Mouse (Mus musculus) stomach, postnatal 0 days (tissue): ENCODE measurements at regions not wholly inside any gene's neighbourhood (a gene's known extent, or its start where the extent isn't known, plus 50 kb on each side); places are given as distances from the start of the nearest gene placed in this dataset. TPM values are rescaled to one million over a fixed set of nuclear protein-coding genes. Genes with fewer than 3 reads are reported as not detected.

ENCODE experiments used
- ATAC-seq: fragments of 200-750 bp; cut with Nextera tagmentation; 2 replicates; pipeline ENCODE4 v1.8.0; 2017; ENCODE audit not compliant: low FRiP score, low TSS enrichment
- DNase-seq: peaks from one replicate; pipeline ENCODE4 v3.0.0-alpha.2; 2016; ENCODE audit warnings: low spot score
- H3K27ac ChIP-seq: fragments of 300-500 bp; sonication (generic); replicated peaks from 2 replicates; pipeline ENCODE4 v1.5.1; 2014; ENCODE audit warnings: mild to moderate bottlenecking, control low read depth
- H3K27me3 ChIP-seq: fragments of 300-500 bp; sonication (generic); 2 replicates; pipeline ENCODE4 v1.6.1; 2014; ENCODE audit warnings: low read length; ENCODE audit not compliant: control insufficient read depth, insufficient read depth
- H3K36me3 ChIP-seq: fragments of 300-500 bp; sonication (generic); 2 replicates; pipeline ENCODE4 v1.6.1; 2014; ENCODE audit warnings: low read length, mixed read lengths; ENCODE audit not compliant: control insufficient read depth, insufficient read depth
- H3K4me1 ChIP-seq: fragments of 300-500 bp; sonication (generic); replicated peaks from 2 replicates; pipeline ENCODE4 v1.6.1; 2014; ENCODE audit warnings: antibody characterized with exemption; ENCODE audit not compliant: control insufficient read depth, insufficient read depth
- H3K4me2 ChIP-seq: fragments of 300-500 bp; sonication (generic); replicated peaks from 2 replicates; pipeline ENCODE4 v1.6.1; 2014; ENCODE audit warnings: low read depth, mild to moderate bottlenecking, control low read depth, moderate library complexity
- H3K4me3 ChIP-seq: fragments of 300-500 bp; sonication (generic); 2 replicates; pipeline ENCODE4 v1.5.1; 2014; ENCODE audit warnings: low read depth, low read length, control low read depth
- H3K9ac ChIP-seq: fragments of 300-500 bp; sonication (generic); 2 replicates; pipeline ENCODE4 v1.6.1; 2014; ENCODE audit warnings: mild to moderate bottlenecking, low read length, control low read depth, mixed read lengths
- H3K9me3 ChIP-seq: fragments of 300-500 bp; sonication (generic); 2 replicates; pipeline ENCODE4 v1.6.1; 2016; ENCODE audit warnings: low read length; ENCODE audit not compliant: control insufficient read depth
- CTCF ChIP-seq: IDR thresholded peaks from 2 replicates; pipeline ENCODE4 v1.5.1; 2016; ENCODE audit warnings: antibody characterized with exemption, low read depth, mild to moderate bottlenecking, moderate library complexity
- EP300 ChIP-seq: optimal IDR thresholded peaks from 2 replicates; pipeline ENCODE3; 2016; ENCODE audit warnings: antibody characterized with exemption
- WGBS: fragments of 180-500 bp; shearing (Covaris S2); extraction: QIAGEN DNeasy Blood & Tissue Kit; methylation state at CpG from one replicate; pipeline ENCODE4 v1.1.7; 2014; 5-methylcytosine and 5-hydroxymethylcytosine counted together
- microRNA-seq: library from miRNA; unstranded; fragments of <30 nt; microRNA quantifications from one replicate; pipeline ENCODE4, GENCODE M21; 2016

- H3K4me1 ChIP-seq = no peaks in the 10 kb centered on the region
- 59% methylated on average over 1 of the region's 1 CpGs for WGBS
- H3K36me3 ChIP-seq = no peaks in the 10 kb centered on the region
- H3K4me2 ChIP-seq = no peak overlapping the region
- H3K27ac ChIP-seq = no peak overlapping the region
- no peak for DNase-seq
- no peak for ATAC-seq
- H3K9ac ChIP-seq = no peak overlapping the region
- TF ChIP-seq EP300 (no peak), CTCF (no peak)
- no peaks in the 10 kb centered on the region for H3K27me3 ChIP-seq
- no peaks in the 10 kb centered on the region for H3K9me3 ChIP-seq
- no peak overlapping the region for H3K4me3 ChIP-seq
These were observed 846.6 kb downstream of the Tlr4 start for GRCm38 (mm10) chr4:67673961-67674360.

DNA sequence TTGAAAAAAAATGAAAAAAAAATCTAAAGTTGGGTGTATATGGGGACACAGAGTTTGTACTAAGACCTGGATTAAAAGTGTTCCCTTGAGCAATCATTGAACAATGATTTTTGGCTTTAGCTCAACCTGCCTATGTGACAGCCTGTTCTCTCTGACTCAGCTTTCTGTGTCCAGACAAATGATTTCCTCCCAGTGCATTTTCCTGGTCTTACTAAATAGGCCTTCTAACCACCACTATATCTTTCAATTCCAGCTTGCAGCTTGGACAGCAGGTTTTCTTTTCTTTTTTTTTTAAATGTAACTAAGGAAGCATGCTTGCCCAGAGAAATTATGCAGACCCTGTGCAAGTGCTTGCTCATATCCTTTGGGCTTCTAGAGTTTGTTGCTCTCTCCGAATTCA, 850.2 kb downstream of the Tlr4 start:
- no peaks in the 10 kb centered on the region for H3K36me3 ChIP-seq
- DNase-seq (no peak), ATAC-seq (no peak)
- H3K9ac ChIP-seq = no peak overlapping the region
- H3K4me1 ChIP-seq = no peaks in the 10 kb centered on the region
- no peak for TF ChIP-seq CTCF
- TF ChIP-seq EP300 = no peak
- H3K27me3 ChIP-seq = no peaks in the 10 kb centered on the region
- no peaks in the 10 kb centered on the region for H3K9me3 ChIP-seq
- no peak overlapping the region for H3K27ac ChIP-seq
- no peak overlapping the region for H3K4me2 ChIP-seq
- H3K4me3 ChIP-seq = no peak overlapping the region
- 70% methylated on average over 1 of the region's 1 CpGs for WGBS

GRCm38 (mm10) chr4:67698438-67698837, 871.1 kb downstream of the Tlr4 start:
- H3K36me3 ChIP-seq = no peaks in the 10 kb centered on the region
- H3K9me3 ChIP-seq = no peaks in the 10 kb centered on the region
- no peak overlapping the region for H3K4me2 ChIP-seq
- H3K4me1 ChIP-seq = no peaks in the 10 kb centered on the region
- no peak overlapping the region for H3K4me3 ChIP-seq
- no peak for TF ChIP-seq EP300
- no peak for TF ChIP-seq CTCF
- H3K9ac ChIP-seq = no peak overlapping the region
- no peaks in the 10 kb centered on the region for H3K27me3 ChIP-seq
- ATAC-seq = no peak
- H3K27ac ChIP-seq = no peak overlapping the region
- no peak for DNase-seq

Small RNA genes lying in the stretch of these regions (microRNA-seq; reads per million reads assigned to microRNA genes)
- not detected for gene Gm44497
